Mouse (Mus musculus) limb, embryonic 10.5 days (tissue): ENCODE measurements around the gene Wfikkn2. TPM values are rescaled to one million over a fixed set of nuclear protein-coding genes. Genes with fewer than 3 reads are reported as not detected.
"Not testable (repeated sequence)": the region's sequence is repeated elsewhere in the genome, so short reads cannot be mapped to it uniquely, and the experiment has no call there.

Experiments
- DNase-seq: peaks from one replicate; pipeline ENCODE4 v3.0.0-alpha.2; 2017; ENCODE audit warnings: low spot score
- H3K27ac ChIP-seq: fragments of 300-500 bp; sonication (generic); 2 replicates; pipeline ENCODE4 v1.5.1; 2016; ENCODE audit warnings: mild to moderate bottlenecking
- H3K27me3 ChIP-seq: fragments of 300-500 bp; sonication (generic); 2 replicates; pipeline ENCODE4 v1.6.1; 2016; ENCODE audit warnings: low read depth, mild to moderate bottlenecking; ENCODE audit not compliant: poor library complexity, severe bottlenecking
- H3K36me3 ChIP-seq: fragments of 300-500 bp; sonication (generic); 2 replicates; pipeline ENCODE4 v1.6.1; 2016; ENCODE audit warnings: mild to moderate bottlenecking, moderate library complexity
- H3K4me1 ChIP-seq: fragments of 300-500 bp; sonication (generic); 2 replicates; pipeline ENCODE4 v1.6.1; 2016
- H3K4me3 ChIP-seq: fragments of 300-500 bp; sonication (generic); 2 replicates; pipeline ENCODE4 v1.5.1; 2016; ENCODE audit warnings: mild to moderate bottlenecking, moderate library complexity
- H3K9me3 ChIP-seq: fragments of 300-500 bp; sonication (generic); replicated peaks from 2 replicates; pipeline ENCODE4 v1.6.1; 2016; ENCODE audit warnings: mild to moderate bottlenecking
- WGBS: fragments of 180-500 bp; shearing (Covaris S2); methylation state at CpG from one replicate; pipeline ENCODE4 v1.1.7; 2016; 5-methylcytosine and 5-hydroxymethylcytosine counted together
- polyA plus RNA-seq: library from polyadenylated mRNA; unstranded; fragments of >200 nt; fragmentation: Nextera tagmentation; extraction: Ambion mirVana; gene quantifications from 2 replicates; pipeline ENCODE4 v1.2.1, GENCODE M21; 2016

Wfikkn2 gene
- polyA plus RNA-seq, 1 experiment from 2014 or later = 7.9 TPM

GRCm38 (mm10) chr11:94274206-94274867, 28.5 kb upstream of the Wfikkn2 start:
- Histone ChIP-seq H3K27me3 (no peaks in the 10 kb centered on the region), H3K36me3 (no peaks in the 10 kb centered on the region), H3K27ac (no peak overlapping the region; the same call in 1 of the 2 replicates), H3K9me3 (no peaks in the 10 kb centered on the region), H3K4me1 (peaks cover 16% of the 10 kb centered on the region; the same call in 1 of the 2 replicates), H3K4me3 (no peak overlapping the region)
- no peak for DNase-seq
- WGBS = 91% methylated on average over 10 of the region's 10 CpGs

- H3K27ac ChIP-seq = no peak overlapping the region
- H3K4me1 ChIP-seq = peaks cover 23% of the 10 kb centered on the region; the same call in 1 of the 2 replicates
- no peaks in the 10 kb centered on the region for H3K27me3 ChIP-seq
- no peak overlapping the region for H3K4me3 ChIP-seq
- DNase-seq = no peak
- 89% methylated on average over 21 of the region's 21 CpGs for WGBS
- no peaks in the 10 kb centered on the region for H3K36me3 ChIP-seq
- H3K9me3 ChIP-seq = no peaks in the 10 kb centered on the region
Observed at GRCm38 (mm10) chr11:94272960-94273927, 27.4 kb upstream of the Wfikkn2 start.

- H3K36me3 ChIP-seq = no peaks in the 10 kb centered on the region
- no peak overlapping the region for H3K27ac ChIP-seq
- H3K9me3 ChIP-seq = no peaks in the 10 kb centered on the region
- no peak for DNase-seq
- H3K27me3 ChIP-seq = no peaks in the 10 kb centered on the region
- WGBS = 86% methylated on average over 2 of the region's 2 CpGs
- H3K4me3 ChIP-seq = no peak overlapping the region
- H3K4me1 ChIP-seq = peaks cover 19% of the 10 kb centered on the region; the same call in 1 of the 2 replicates
Observed at GRCm38 (mm10) chr11:94271015-94271414, 25.2 kb upstream of the Wfikkn2 start.

- Histone ChIP-seq H3K27ac (no peak overlapping the region), H3K9me3 (no peaks in the 10 kb centered on the region), H3K27me3 (no peaks in the 10 kb centered on the region), H3K36me3 (no peaks in the 10 kb centered on the region), H3K4me1 (peaks cover 28% of the 10 kb centered on the region), H3K4me3 (no peak overlapping the region)
- WGBS = 90% methylated on average over 7 of the region's 7 CpGs
- DNase-seq = no peak
Observed at GRCm38 (mm10) chr11:94269906-94270305, 24.1 kb upstream of the Wfikkn2 start.

GRCm38 (mm10) chr11:94268761-94269160, 23.0 kb upstream of the Wfikkn2 start:
- Histone ChIP-seq H3K27ac (no peak overlapping the region), H3K9me3 (no peaks in the 10 kb centered on the region), H3K4me1 (peaks cover 38% of the 10 kb centered on the region), H3K27me3 (no peaks in the 10 kb centered on the region), H3K36me3 (no peaks in the 10 kb centered on the region), H3K4me3 (no peak overlapping the region)
- no peak for DNase-seq

GRCm38 (mm10) chr11:94266155-94266554, 20.4 kb upstream of the Wfikkn2 start:
- H3K27ac ChIP-seq, H3K9me3 ChIP-seq, DNase-seq, H3K27me3 ChIP-seq, H3K4me3 ChIP-seq, H3K36me3 ChIP-seq: not testable (repeated sequence)
- WGBS = 76% methylated on average over 3 of the region's 3 CpGs
- H3K4me1 ChIP-seq = peaks cover 36% of the 10 kb centered on the region

GRCm38 (mm10) chr11:94265134-94265785, 19.5 kb upstream of the Wfikkn2 start:
- Histone ChIP-seq H3K36me3 (no peaks in the 10 kb centered on the region), H3K4me3 (peak overlapping the region; percentile 46), H3K27me3 (no peaks in the 10 kb centered on the region), H3K9me3 (no peaks in the 10 kb centered on the region), H3K4me1 (peaks cover 36% of the 10 kb centered on the region), H3K27ac (peak overlapping the region; percentile 73)
- WGBS = under 1% methylated on average over 18 of the region's 18 CpGs
- peak; percentile 77 for DNase-seq

GRCm38 (mm10) chr11:94261585-94262370, 16.0 kb upstream of the Wfikkn2 start:
- 77% methylated on average over 6 of the region's 6 CpGs for WGBS
- Histone ChIP-seq H3K36me3 (no peaks in the 10 kb centered on the region), H3K27me3 (no peaks in the 10 kb centered on the region), H3K4me3 (no peak overlapping the region), H3K27ac (peak overlapping the region; percentile 17; the same call in 1 of the 2 replicates), H3K9me3 (no peaks in the 10 kb centered on the region), H3K4me1 (peaks cover 23% of the 10 kb centered on the region)
- DNase-seq = no peak

- H3K9me3 ChIP-seq = no peaks in the 10 kb centered on the region
- no peaks in the 10 kb centered on the region for H3K27me3 ChIP-seq
- 77% methylated on average over 4 of the region's 4 CpGs for WGBS
- no peaks in the 10 kb centered on the region for H3K36me3 ChIP-seq
- H3K4me1 ChIP-seq = peaks cover 18% of the 10 kb centered on the region
- no peak overlapping the region for H3K27ac ChIP-seq
- no peak for DNase-seq
- no peak overlapping the region for H3K4me3 ChIP-seq
Observed at GRCm38 (mm10) chr11:94259814-94260213, 14.0 kb upstream of the Wfikkn2 start.

- no peak overlapping the region for H3K4me3 ChIP-seq
- WGBS = 76% methylated on average over 14 of the region's 14 CpGs
- no peaks in the 10 kb centered on the region for H3K27me3 ChIP-seq
- no peak overlapping the region for H3K27ac ChIP-seq
- no peaks in the 10 kb centered on the region for H3K9me3 ChIP-seq
- no peak for DNase-seq
- H3K36me3 ChIP-seq = no peaks in the 10 kb centered on the region
- H3K4me1 ChIP-seq = peaks cover 11% of the 10 kb centered on the region
Observed at GRCm38 (mm10) chr11:94257987-94258386, 12.2 kb upstream of the Wfikkn2 start.

GRCm38 (mm10) chr11:94255733-94256132, 9.9 kb upstream of the Wfikkn2 start:
- H3K4me1 ChIP-seq = peaks cover 6% of the 10 kb centered on the region
- 80% methylated on average over 5 of the region's 5 CpGs for WGBS
- no peak for DNase-seq

GRCm38 (mm10) chr11:94253691-94254090, 7.9 kb upstream of the Wfikkn2 start:
- WGBS = 90% methylated on average over 10 of the region's 10 CpGs
- no peaks in the 10 kb centered on the region for H3K9me3 ChIP-seq
- no peak overlapping the region for H3K27ac ChIP-seq
- no peaks in the 10 kb centered on the region for H3K27me3 ChIP-seq
- H3K4me3 ChIP-seq = no peak overlapping the region
- H3K4me1 ChIP-seq = peaks cover 6% of the 10 kb centered on the region
- no peak for DNase-seq
- no peaks in the 10 kb centered on the region for H3K36me3 ChIP-seq

More at GRCm38 (mm10) chr11:94255733-94256132, 9.9 kb upstream of the Wfikkn2 start:
- H3K27me3 ChIP-seq = no peaks in the 10 kb centered on the region
- H3K9me3 ChIP-seq = no peaks in the 10 kb centered on the region
- no peaks in the 10 kb centered on the region for H3K36me3 ChIP-seq
- no peak overlapping the region for H3K27ac ChIP-seq
- no peak overlapping the region for H3K4me3 ChIP-seq
